Mouse (Mus musculus) intestine, embryonic 14.5 days (tissue): Measurements from ENCODE around the gene Hscb. TPM values are rescaled to one million over a fixed set of nuclear protein-coding genes. Genes with fewer than 3 reads are reported as not detected.

ENCODE experiments used
- ATAC-seq: fragments of 200-750 bp; cut with Nextera tagmentation; replicated peaks from 2 replicates; pipeline ENCODE4 v1.8.0; 2017; ENCODE audit warnings: low read depth, moderate number of reproducible peaks, moderate TSS enrichment, moderate library complexity; ENCODE audit not compliant: low FRiP score, low TSS enrichment
- DNase-seq: peaks from one replicate; pipeline ENCODE4 v3.0.0-alpha.2; 2018; ENCODE audit warnings: low spot score
- H3K27ac ChIP-seq: fragments of 300-500 bp; sonication (generic); 2 replicates; pipeline ENCODE4 v1.5.1; 2014; ENCODE audit warnings: low read depth, mild to moderate bottlenecking, control low read depth
- H3K27me3 ChIP-seq: fragments of 300-500 bp; sonication (generic); replicated peaks from 2 replicates; pipeline ENCODE4 v1.6.1; 2014; ENCODE audit warnings: low read length, control low read depth; ENCODE audit not compliant: control insufficient read depth, insufficient read depth
- H3K36me3 ChIP-seq: fragments of 300-500 bp; sonication (generic); 2 replicates; pipeline ENCODE4 v1.6.1; 2014; ENCODE audit warnings: low read length, control low read depth; ENCODE audit not compliant: control insufficient read depth, insufficient read depth
- H3K4me1 ChIP-seq: fragments of 300-500 bp; sonication (generic); replicated peaks from 2 replicates; pipeline ENCODE4 v1.6.1; 2014; ENCODE audit warnings: low read length, control low read depth, mixed read lengths; ENCODE audit not compliant: control insufficient read depth, insufficient read depth
- H3K4me2 ChIP-seq: fragments of 300-500 bp; sonication (generic); 2 replicates; pipeline ENCODE4 v1.6.1; 2014; ENCODE audit warnings: low read length
- H3K4me3 ChIP-seq: fragments of 300-500 bp; sonication (generic); 2 replicates; pipeline ENCODE4 v1.5.1; 2014; ENCODE audit warnings: low read depth, low read length, control low read depth, mixed read lengths
- H3K9ac ChIP-seq: fragments of 300-500 bp; sonication (generic); 2 replicates; pipeline ENCODE4 v1.6.1; 2014; ENCODE audit warnings: mild to moderate bottlenecking, low read length
- H3K9me3 ChIP-seq: fragments of 300-500 bp; sonication (generic); 2 replicates; pipeline ENCODE4 v1.6.1; 2016; ENCODE audit warnings: low read length, control low read depth; ENCODE audit not compliant: control insufficient read depth
- WGBS: fragments of 180-500 bp; shearing (Covaris S2); extraction: QIAGEN DNeasy Blood & Tissue Kit; methylation state at CpG from one replicate; pipeline ENCODE4 v1.1.7; 2014; 5-methylcytosine and 5-hydroxymethylcytosine counted together
- polyA plus RNA-seq: library from polyadenylated mRNA; unstranded; fragments of >200 nt; fragmentation: Nextera tagmentation; extraction: Ambion mirVana; gene quantifications from 2 replicates; pipeline ENCODE4 v1.2.1, GENCODE M21; 2014

The Hscb gene
- polyA plus RNA-seq, 1 experiment from 2014 or later: 29.3 TPM

DNA sequence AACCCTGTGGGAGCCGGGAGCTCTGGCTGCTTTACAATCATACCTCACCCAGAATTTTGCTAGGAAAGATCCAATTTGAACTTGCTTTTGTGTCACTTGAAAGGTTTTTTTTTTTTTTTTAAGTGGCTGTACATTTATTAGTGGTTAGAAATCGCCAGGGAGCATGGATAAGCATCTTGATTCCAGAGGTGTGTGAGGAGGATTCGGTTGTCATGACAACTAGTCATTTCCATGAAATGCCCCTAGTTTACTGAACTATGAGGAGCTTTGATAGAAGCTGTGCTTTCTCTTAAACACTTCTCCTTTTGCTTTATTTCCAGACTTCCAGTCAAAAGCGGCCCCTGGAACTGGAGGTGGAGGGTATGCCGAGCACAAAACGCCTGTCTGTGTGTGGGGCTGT lies 33.6 kb upstream of the Hscb start:
- ATAC-seq (no peak), DNase-seq (no peak)
- peaks cover 7% of the 10 kb centered on the region; the same call in 1 of the 2 replicates for H3K4me1 ChIP-seq
- H3K36me3 ChIP-seq: peaks cover 26% of the 10 kb centered on the region
- H3K4me3 ChIP-seq: no peak overlapping the region
- H3K4me2 ChIP-seq: no peak overlapping the region
- no peaks in the 10 kb centered on the region for H3K9me3 ChIP-seq
- no peak overlapping the region for H3K9ac ChIP-seq
- H3K27me3 ChIP-seq: no peaks in the 10 kb centered on the region
- H3K27ac ChIP-seq: no peak overlapping the region
- 89% methylated on average over 6 of the region's 6 CpGs for WGBS

DNA sequence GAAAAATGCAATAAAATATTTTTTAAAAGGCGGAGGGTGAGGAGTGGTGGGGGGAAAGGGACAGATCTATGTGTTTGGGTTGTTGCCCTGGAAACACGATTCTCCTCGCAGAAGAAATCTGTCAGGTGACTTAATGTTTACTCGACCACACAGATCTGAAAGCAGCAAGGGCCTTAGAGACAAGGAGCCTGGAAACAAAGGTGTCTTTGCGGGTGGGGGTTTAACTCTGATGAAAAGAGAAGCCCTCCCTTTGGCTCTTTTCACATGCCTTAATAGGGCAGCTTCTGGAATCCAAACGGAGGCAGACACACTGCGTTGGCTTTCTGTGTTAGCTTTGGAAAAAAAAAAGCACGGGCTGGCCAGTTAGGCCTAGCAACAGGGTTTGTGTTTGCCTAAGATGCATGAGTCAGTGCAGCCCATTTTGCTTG lies 29.7 kb upstream of the Hscb start:
- peak; percentile 72 for DNase-seq
- Histone ChIP-seq H3K36me3 (peaks cover 33% of the 10 kb centered on the region), H3K27me3 (no peaks in the 10 kb centered on the region), H3K4me1 (peaks cover 8% of the 10 kb centered on the region; the same call in 1 of the 2 replicates), H3K9me3 (no peaks in the 10 kb centered on the region), H3K27ac (peak overlapping the region; percentile 84), H3K4me2 (no peak overlapping the region), H3K4me3 (no peak overlapping the region), H3K9ac (0 out of 2 replicates have a peak overlapping the region, but pooled peaks have one; percentile 6)
- ATAC-seq: 0 out of 2 replicates have a peak, but pooled peaks have one; percentile 70
- 18% methylated on average over 8 of the region's 8 CpGs for WGBS

DNA sequence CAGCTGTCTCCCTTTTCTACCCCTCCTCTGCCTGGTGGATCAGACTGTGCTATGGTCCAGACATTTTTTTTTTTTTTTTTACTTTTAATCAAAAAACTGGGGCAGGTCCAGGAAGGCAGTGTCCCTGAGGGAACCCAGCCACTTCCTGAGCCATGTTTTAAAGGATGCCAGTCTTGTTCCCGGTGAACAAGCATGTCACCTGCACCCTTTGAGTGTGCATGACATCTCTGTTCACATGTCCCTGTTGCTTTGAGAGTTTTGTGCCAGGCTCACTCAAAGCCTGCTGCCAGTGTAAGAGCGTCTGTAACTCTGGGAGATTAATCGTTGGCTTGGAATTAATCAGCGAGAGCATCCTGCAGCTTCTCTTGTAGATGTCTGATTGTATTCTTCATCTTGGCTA lies 28.9 kb upstream of the Hscb start:
- WGBS: 52% methylated on average over 4 of the region's 4 CpGs
- H3K36me3 ChIP-seq: peaks cover 31% of the 10 kb centered on the region
- H3K4me3 ChIP-seq: peak overlapping the region; percentile 8; the same call in 1 of the 2 replicates
- peak overlapping the region; percentile 84 for H3K27ac ChIP-seq
- H3K4me2 ChIP-seq: peak overlapping the region; percentile 21; the same call in 1 of the 2 replicates
- H3K9me3 ChIP-seq: no peaks in the 10 kb centered on the region
- no peaks in the 10 kb centered on the region for H3K27me3 ChIP-seq
- 0 out of 2 replicates have a peak overlapping the region, but pooled peaks have one; percentile 8 for H3K9ac ChIP-seq
- ATAC-seq (no peak), DNase-seq (no peak)
- H3K4me1 ChIP-seq: peaks cover 8% of the 10 kb centered on the region; the same call in 1 of the 2 replicates

DNA sequence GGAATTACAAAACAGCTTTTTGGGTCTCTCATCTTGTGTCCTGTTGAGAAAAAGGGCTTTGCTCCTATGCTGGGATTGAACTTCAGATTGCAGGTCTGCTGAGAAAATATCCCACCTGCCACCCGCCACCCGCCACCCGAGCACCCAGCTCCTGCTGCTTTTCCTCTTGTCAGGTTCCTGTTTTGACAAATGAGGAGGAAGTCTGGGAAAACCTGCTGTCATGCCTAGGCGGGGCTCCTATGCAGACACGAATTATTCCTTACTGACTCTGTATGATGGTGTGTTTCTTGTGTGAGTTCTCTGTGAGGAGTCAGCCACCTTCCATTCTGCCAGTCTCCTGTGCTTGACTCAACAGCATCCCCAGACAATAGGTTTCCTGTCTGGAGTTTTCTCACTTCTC lies 20.9 kb upstream of the Hscb start:
- DNase-seq (no peak), ATAC-seq (no peak)
- peaks cover 37% of the 10 kb centered on the region for H3K36me3 ChIP-seq
- no peaks in the 10 kb centered on the region for H3K9me3 ChIP-seq
- whole genome bisulfite sequencing: 84% methylated on average over 5 of the region's 5 CpGs
- no peak overlapping the region for H3K4me2 ChIP-seq
- no peaks in the 10 kb centered on the region for H3K27me3 ChIP-seq
- no peak overlapping the region for H3K4me3 ChIP-seq
- H3K27ac ChIP-seq: no peak overlapping the region
- H3K4me1 ChIP-seq: peaks cover 15% of the 10 kb centered on the region
- no peak overlapping the region for H3K9ac ChIP-seq

DNA sequence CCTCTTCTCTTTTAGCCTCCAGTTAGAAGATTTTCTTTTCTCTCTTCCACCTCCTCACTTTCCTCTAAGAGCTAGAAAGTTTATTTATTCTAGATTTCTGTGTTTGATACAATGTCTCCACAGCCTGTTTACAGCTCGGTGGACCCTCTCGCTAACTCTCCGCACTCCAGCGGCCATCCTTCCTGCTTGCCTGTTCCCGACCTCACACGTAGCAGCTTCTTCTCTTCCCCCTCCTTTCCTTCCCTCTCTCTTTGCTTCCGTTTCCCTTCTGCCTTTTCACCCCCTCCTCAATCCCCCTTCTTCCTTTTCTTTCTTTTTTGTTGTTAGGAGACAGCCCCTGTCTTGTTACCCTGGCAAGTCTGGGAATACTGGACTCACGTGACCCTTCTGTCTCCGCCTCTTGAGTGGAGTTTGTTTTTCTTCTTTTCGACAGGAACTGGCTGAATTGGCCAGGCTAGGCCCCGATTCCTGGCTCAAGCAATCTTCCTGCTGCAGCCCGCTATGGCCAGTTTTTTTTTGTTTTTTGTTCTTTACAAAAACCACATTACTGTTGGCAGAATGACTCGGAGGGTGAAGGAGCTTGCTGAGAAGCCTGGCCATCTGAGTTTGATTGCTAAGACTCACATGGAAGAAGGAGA lies 19.6 kb upstream of the Hscb start:
- peak; percentile 63 for DNase-seq
- Histone ChIP-seq H3K36me3 (peaks cover 37% of the 10 kb centered on the region), H3K4me1 (peaks cover 15% of the 10 kb centered on the region), H3K27ac (peak overlapping the region; percentile 83), H3K9ac (0 out of 2 replicates have a peak overlapping the region, but pooled peaks have one; percentile 20), H3K4me3 (peak overlapping the region; percentile 7; the same call in 1 of the 2 replicates), H3K9me3 (no peaks in the 10 kb centered on the region), H3K4me2 (peak overlapping the region; percentile 42), H3K27me3 (no peaks in the 10 kb centered on the region)
- no peak; the same call in 1 of the 2 replicates for ATAC-seq
- 17% methylated on average over 13 of the region's 13 CpGs for WGBS

DNA sequence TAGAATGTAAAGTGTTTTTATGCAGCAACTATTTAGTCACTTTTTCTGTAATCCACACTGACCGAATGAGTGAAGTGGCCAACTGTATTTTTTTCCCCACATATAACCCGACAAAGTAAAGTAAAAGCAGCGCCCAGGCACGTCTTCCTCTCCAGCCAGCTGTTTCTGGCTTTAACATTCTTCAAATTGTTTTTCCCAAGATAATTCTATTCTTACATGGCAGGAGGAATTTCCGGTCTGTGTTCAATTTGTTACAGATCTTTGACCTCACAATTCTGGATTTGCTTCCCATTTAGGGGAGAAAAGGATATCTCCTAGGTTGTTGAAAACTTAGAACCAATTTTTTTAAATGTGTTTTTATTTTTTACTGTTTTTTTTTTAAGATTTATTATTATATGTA lies 17.5 kb upstream of the Hscb start:
- WGBS: 45% methylated on average over 5 of the region's 5 CpGs
- H3K27ac ChIP-seq: peak overlapping the region; percentile 30; the same call in 1 of the 2 replicates
- no peak overlapping the region for H3K9ac ChIP-seq
- H3K9me3 ChIP-seq: no peaks in the 10 kb centered on the region
- H3K27me3 ChIP-seq: no peaks in the 10 kb centered on the region
- peaks cover 29% of the 10 kb centered on the region for H3K36me3 ChIP-seq
- H3K4me2 ChIP-seq: no peak overlapping the region
- H3K4me1 ChIP-seq: peaks cover 15% of the 10 kb centered on the region
- H3K4me3 ChIP-seq: no peak overlapping the region
- DNase-seq (no peak), ATAC-seq (no peak)

DNA sequence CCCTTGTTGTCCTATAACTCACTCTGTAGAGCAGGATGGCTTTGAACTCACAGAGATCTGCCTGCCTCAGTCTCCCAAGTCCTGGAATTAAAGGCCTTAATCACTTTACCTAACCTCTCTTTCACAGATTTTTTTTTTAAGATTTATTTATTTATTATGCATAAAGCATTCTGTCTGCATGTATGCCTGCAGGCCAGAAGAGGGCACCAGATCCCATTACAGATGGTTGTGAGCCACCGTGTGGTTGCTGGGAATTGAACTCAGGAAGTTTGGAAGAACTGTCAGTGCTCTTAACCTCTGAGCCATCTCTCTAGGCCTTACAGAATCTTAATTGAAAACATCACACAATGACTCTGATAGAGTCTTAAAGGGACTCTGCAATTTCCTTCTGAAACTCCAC lies 13.4 kb upstream of the Hscb start:
- WGBS: 82% methylated on average over 1 of the region's 1 CpGs
- H3K27me3 ChIP-seq: no peaks in the 10 kb centered on the region
- H3K36me3 ChIP-seq: peaks cover 33% of the 10 kb centered on the region
- H3K9me3 ChIP-seq: no peaks in the 10 kb centered on the region
- no peak overlapping the region for H3K9ac ChIP-seq
- H3K4me2 ChIP-seq: no peak overlapping the region
- H3K4me1 ChIP-seq: no peaks in the 10 kb centered on the region
- H3K4me3 ChIP-seq: no peak overlapping the region
- DNase-seq (no peak), ATAC-seq (no peak)
- no peak overlapping the region for H3K27ac ChIP-seq

DNA sequence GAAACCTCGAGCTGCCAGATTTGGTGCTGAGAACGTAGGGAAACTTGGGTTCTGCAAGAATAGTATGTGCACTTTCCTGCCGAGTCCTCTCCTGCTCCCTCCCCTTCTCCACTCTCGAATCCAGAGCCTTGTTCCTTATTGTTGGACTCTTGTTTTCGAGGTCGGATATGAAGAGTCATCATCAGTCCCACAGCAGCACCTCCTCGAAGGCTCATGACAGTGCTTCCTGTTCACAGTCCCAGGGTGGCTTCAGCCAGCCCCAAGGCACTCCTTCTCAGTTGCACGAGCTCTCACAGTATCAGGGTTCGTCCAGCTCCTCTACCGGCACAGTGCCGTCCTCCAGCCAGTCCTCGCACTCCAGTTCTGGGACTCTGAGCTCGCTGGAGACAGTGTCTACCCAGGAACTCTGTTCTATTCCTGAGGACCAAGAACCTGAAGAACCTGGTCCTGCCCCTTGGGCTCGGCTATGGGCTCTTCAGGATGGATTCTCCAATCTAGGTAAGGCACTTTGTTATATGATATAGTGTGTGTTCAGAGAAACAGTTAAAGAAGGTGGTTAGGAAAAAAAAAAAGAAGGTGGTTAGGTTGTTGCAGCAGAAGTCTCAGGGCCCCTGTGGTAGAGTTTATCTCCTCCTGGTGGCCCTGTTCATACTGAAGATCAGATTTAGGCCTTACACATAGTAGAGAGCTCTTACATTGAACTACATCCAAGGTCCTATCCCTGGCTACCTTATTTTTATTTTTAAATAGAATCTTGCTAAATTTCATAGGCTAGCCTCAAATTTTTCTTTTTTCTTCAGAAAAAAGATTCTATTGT lies 1.7 kb upstream of the Hscb start:
- 92% methylated on average over 14 of the region's 14 CpGs for WGBS
- H3K4me2 ChIP-seq: peak overlapping the region; percentile 60; the same call in 1 of the 2 replicates
- H3K4me1 ChIP-seq: peaks cover 11% of the 10 kb centered on the region
- H3K9me3 ChIP-seq: no peaks in the 10 kb centered on the region
- H3K36me3 ChIP-seq: peaks cover 29% of the 10 kb centered on the region
- no peak for DNase-seq
- no peak overlapping the region for H3K4me3 ChIP-seq
- no peak overlapping the region for H3K9ac ChIP-seq
- H3K27me3 ChIP-seq: no peaks in the 10 kb centered on the region
- no peak overlapping the region for H3K27ac ChIP-seq
- ATAC-seq: no peak
